Mouse (Mus musculus) lung, adult 2 months (tissue): ENCODE measurements around the gene Ccdc81.

Source experiments
- CTCF ChIP-seq: fragments of 200-500 bp; IDR thresholded peaks from 2 replicates; pipeline ENCODE4 v1.5.1; 2011; ENCODE audit warnings: mild to moderate bottlenecking, low read length, control low read depth; ENCODE audit not compliant: insufficient read depth
- POLR2A ChIP-seq: fragments of 200-500 bp; IDR thresholded peaks from 2 replicates; pipeline ENCODE4 v1.6.1; 2011; ENCODE audit warnings: low read depth, mild to moderate bottlenecking, control low read depth, low read length, borderline replicate concordance; ENCODE audit errors: extremely low read depth

- TF ChIP-seq CTCF: no peak
- TF ChIP-seq POLR2A: no peak
Measured at GRCm38 (mm10) chr7:89855196-89855595, 48.2 kb downstream of the Ccdc81 start.
